Mouse (Mus musculus) midbrain, embryonic 10.5 days (tissue): ENCODE data around the gene Tsfm. TPM values are rescaled to one million over a fixed set of nuclear protein-coding genes. Genes with fewer than 3 reads are reported as not detected.

Experiments
- DNase-seq: peaks from one replicate; pipeline ENCODE4 v3.0.0-alpha.2; 2017; ENCODE audit warnings: low spot score
- H3K27ac ChIP-seq: fragments of 300-500 bp; sonication (generic); replicated peaks from 2 replicates; pipeline ENCODE4 v1.5.1; 2016; ENCODE audit warnings: mild to moderate bottlenecking
- H3K27me3 ChIP-seq: fragments of 300-500 bp; sonication (generic); 2 replicates; pipeline ENCODE4 v1.6.1; 2016; ENCODE audit warnings: low read depth, mild to moderate bottlenecking; ENCODE audit not compliant: poor library complexity, severe bottlenecking
- H3K36me3 ChIP-seq: fragments of 300-500 bp; sonication (generic); 2 replicates; pipeline ENCODE4 v1.6.1; 2016; ENCODE audit warnings: mild to moderate bottlenecking, moderate library complexity
- H3K4me1 ChIP-seq: fragments of 300-500 bp; sonication (generic); 2 replicates; pipeline ENCODE4 v1.6.1; 2016
- H3K4me3 ChIP-seq: fragments of 300-500 bp; sonication (generic); 2 replicates; pipeline ENCODE4 v1.5.1; 2016; ENCODE audit warnings: mild to moderate bottlenecking, moderate library complexity
- H3K9me3 ChIP-seq: fragments of 300-500 bp; sonication (generic); replicated peaks from 2 replicates; pipeline ENCODE4 v1.6.1; 2016; ENCODE audit warnings: mild to moderate bottlenecking
- WGBS: fragments of 180-500 bp; shearing (Covaris S2); methylation state at CpG from one replicate; pipeline ENCODE4 v1.1.7; 2016; 5-methylcytosine and 5-hydroxymethylcytosine counted together
- microRNA counts: library from miRNA; unstranded; fragments of <30 nt; microRNA quantifications from one replicate; lab custom pipeline; 2017
- microRNA-seq: library from miRNA; unstranded; fragments of <30 nt; microRNA quantifications from one replicate; pipeline ENCODE4, GENCODE M21; 2017
- polyA plus RNA-seq: library from polyadenylated mRNA; unstranded; fragments of >200 nt; fragmentation: Nextera tagmentation; extraction: Ambion mirVana; gene quantifications from 2 replicates; pipeline ENCODE4 v1.2.1, GENCODE M21; 2016

Gene Tsfm
- polyA plus RNA-seq, 1 experiment from 2014 or later = 107 TPM

- no peak for DNase-seq
- H3K4me1 ChIP-seq = peaks cover 58% of the 10 kb centered on the region
- H3K4me3 ChIP-seq = no peak overlapping the region
- no peak overlapping the region for H3K27ac ChIP-seq
- no peaks in the 10 kb centered on the region for H3K9me3 ChIP-seq
- 28% methylated on average over 4 of the region's 4 CpGs for WGBS
- peaks cover 33% of the 10 kb centered on the region for H3K27me3 ChIP-seq
- no peaks in the 10 kb centered on the region for H3K36me3 ChIP-seq
Observed at GRCm38 (mm10) chr10:126977076-126977475, 53.6 kb downstream of the Tsfm start.

DNA sequence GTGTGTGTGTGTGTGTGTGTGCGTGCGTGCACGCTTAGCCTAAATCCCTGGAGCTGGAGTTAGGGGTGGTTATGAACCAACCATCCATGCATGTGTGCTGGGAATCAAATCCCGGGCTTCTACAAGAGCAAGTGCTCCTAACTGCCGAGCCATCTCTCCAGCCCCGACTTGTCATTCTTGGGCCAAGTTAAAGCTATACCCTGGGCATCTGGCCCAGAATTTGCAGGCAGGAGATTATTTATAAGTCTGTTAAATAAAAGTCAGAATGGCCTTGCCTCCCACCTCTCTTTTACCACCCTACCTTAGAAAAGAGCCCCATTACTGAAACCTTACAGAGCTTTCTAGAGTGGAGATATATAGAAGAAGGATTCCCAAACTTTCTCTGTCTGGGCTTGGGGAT, 54.9 kb downstream of the Tsfm start:
- peaks cover 33% of the 10 kb centered on the region for H3K27me3 ChIP-seq
- no peaks in the 10 kb centered on the region for H3K36me3 ChIP-seq
- H3K4me3 ChIP-seq = no peak overlapping the region
- no peak overlapping the region for H3K27ac ChIP-seq
- H3K4me1 ChIP-seq = peaks cover 58% of the 10 kb centered on the region
- WGBS = 87% methylated on average over 6 of the region's 6 CpGs
- no peaks in the 10 kb centered on the region for H3K9me3 ChIP-seq
- no peak for DNase-seq

DNA sequence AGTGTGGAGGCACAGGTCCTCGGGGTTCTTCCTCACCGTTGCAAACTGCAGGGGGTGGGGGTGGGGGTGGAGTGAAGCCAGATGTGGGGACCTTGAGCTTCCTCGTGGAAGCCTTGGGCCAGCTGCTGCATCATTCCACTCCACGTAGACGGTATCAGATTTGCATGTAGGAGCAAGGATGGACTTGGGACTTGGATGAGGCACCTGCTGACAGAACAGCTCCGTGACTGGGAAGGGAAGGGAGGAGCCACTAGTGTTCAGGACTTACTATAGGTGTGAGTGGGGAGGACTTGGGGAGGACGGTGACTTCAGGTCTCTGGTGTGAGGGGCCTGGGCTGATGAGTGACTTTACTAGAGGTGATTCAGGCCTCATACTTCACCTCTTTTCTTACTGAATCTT, 57.7 kb downstream of the Tsfm start:
- H3K4me3 ChIP-seq = no peak overlapping the region
- 30% methylated on average over 7 of the region's 7 CpGs for WGBS
- peak overlapping the region; percentile 87 for H3K27ac ChIP-seq
- no peaks in the 10 kb centered on the region for H3K36me3 ChIP-seq
- peaks cover 52% of the 10 kb centered on the region for H3K4me1 ChIP-seq
- no peaks in the 10 kb centered on the region for H3K9me3 ChIP-seq
- H3K27me3 ChIP-seq = peaks cover 33% of the 10 kb centered on the region
- DNase-seq = no peak

DNA sequence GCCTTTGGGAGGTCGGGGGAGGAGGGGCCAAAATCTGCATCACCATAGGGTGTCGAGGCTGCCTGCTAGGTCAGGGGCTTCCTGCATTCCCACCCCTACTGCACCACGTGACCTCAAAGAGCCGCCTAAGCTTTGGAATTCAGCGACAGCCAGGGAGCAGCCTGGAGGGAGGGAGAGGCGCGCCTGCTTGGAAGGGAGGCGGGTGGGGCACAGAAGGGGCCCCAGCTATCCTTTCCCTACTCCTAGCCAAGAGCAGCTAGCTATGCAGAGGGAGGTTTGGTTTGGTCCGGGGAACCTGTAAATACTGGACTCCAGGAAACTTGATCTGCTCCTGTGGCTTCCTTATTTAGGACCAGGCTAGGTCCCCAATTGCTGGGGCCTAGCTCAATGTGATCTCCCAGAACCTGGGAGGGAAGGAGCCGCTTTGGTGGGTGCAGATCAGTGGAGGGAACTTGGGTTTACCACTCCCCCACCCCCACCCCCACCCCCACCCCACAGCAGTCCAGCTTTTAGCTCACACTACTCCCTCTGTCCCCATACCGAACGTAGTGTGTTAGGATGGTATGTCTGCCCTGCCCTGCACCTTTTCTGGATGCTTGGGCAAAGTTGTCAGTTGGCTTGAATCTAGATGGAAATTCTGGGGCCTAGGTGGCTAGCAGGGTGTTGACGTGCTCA, 58.5 kb downstream of the Tsfm start:
- Histone ChIP-seq H3K9me3 (no peaks in the 10 kb centered on the region), H3K4me1 (peaks cover 45% of the 10 kb centered on the region), H3K4me3 (peak overlapping the region; percentile 36), H3K27me3 (peaks cover 33% of the 10 kb centered on the region), H3K27ac (peak overlapping the region; percentile 87), H3K36me3 (no peaks in the 10 kb centered on the region)
- 6% methylated on average over 13 of the region's 13 CpGs for WGBS
- peak; percentile 92 for DNase-seq

GRCm38 (mm10) chr10:126971363-126972050, 59.1 kb downstream of the Tsfm start:
- peak overlapping the region; percentile 36 for H3K4me3 ChIP-seq
- H3K27ac ChIP-seq = peak overlapping the region; percentile 87
- H3K36me3 ChIP-seq = no peaks in the 10 kb centered on the region
- WGBS = 1% methylated on average over 12 of the region's 12 CpGs
- H3K27me3 ChIP-seq = peaks cover 31% of the 10 kb centered on the region
- no peaks in the 10 kb centered on the region for H3K9me3 ChIP-seq
- H3K4me1 ChIP-seq = peaks cover 39% of the 10 kb centered on the region
- DNase-seq = no peak

DNA sequence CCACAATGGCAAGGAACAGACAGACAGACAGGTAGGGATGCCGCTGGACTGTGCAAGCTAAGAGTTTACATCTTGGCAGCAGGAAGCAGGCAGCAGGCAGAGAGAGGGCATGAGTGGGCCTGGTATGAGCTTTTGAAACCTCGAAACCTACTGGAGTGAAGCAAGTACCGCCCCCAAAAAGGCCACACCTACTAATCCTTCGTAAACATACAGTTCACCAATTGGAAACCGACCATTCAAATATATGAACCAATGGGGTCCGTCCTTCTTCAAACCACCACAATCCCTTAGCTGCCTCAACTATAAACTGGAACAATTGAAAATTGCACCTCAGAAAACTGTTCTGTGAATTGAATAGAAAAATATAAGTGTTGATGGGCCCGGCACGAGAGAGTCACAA, 66.8 kb downstream of the Tsfm start:
- H3K4me3 ChIP-seq = no peak overlapping the region
- no peaks in the 10 kb centered on the region for H3K9me3 ChIP-seq
- H3K4me1 ChIP-seq = peaks cover 29% of the 10 kb centered on the region
- H3K27me3 ChIP-seq = peaks cover 27% of the 10 kb centered on the region
- no peaks in the 10 kb centered on the region for H3K36me3 ChIP-seq
- WGBS = 84% methylated on average over 8 of the region's 8 CpGs
- DNase-seq = no peak
- no peak overlapping the region for H3K27ac ChIP-seq

DNA sequence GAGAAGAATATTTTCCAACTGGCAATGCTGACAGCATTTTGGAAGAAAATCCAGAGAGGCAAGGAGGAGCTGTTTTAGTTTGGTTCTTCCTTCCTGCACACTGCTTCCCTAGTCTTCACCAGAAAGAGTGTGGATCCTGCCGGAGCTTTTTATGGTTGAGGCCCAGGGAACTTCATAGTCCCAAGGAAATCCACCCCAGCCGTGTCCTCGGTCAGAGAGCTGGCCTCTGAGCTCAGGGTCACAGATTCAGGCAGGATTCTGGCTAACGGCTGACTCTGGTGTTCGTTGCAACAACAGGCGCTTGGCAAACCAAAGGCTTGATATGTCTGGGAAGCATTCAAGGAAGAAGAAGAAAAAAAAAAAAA, 67.7 kb downstream of the Tsfm start:
- no peaks in the 10 kb centered on the region for H3K9me3 ChIP-seq
- no peaks in the 10 kb centered on the region for H3K36me3 ChIP-seq
- no peak for DNase-seq
- H3K4me1 ChIP-seq = peaks cover 33% of the 10 kb centered on the region
- peaks cover 32% of the 10 kb centered on the region for H3K27me3 ChIP-seq
- no peak overlapping the region for H3K4me3 ChIP-seq
- WGBS = 44% methylated on average over 6 of the region's 6 CpGs
- H3K27ac ChIP-seq = 0 out of 2 replicates have a peak overlapping the region, but pooled peaks have one; percentile 77

GRCm38 (mm10) chr10:126962271-126962965, 68.2 kb downstream of the Tsfm start:
- Histone ChIP-seq H3K4me3 (no peak overlapping the region; the same call in 1 of the 2 replicates), H3K4me1 (peaks cover 39% of the 10 kb centered on the region), H3K36me3 (no peaks in the 10 kb centered on the region), H3K27ac (peak overlapping the region; percentile 77), H3K27me3 (peaks cover 32% of the 10 kb centered on the region), H3K9me3 (no peaks in the 10 kb centered on the region)
- peak; percentile 66 for DNase-seq
- 27% methylated on average over 15 of the region's 15 CpGs for WGBS

DNA sequence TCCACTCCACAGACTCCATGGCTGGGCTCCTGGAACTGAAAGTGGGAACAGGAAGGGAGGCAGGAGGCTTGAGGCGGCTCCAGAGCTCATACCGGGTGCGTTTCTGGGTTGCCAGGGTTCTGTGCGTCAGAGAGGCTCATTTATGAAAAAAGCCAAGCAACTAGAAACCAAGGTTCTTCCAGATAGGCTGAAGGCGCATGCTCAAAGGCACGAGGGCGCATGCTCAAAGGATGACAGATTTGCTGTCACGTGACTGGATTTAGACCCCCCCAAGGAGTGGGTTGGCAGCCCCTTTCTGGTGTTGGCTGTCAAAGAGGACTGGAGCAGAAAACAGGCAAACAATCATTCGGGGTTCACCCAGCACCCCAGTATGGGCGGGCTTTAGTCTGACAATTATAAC, 68.9 kb downstream of the Tsfm start:
- no peak for DNase-seq
- H3K4me3 ChIP-seq = no peak overlapping the region; the same call in 1 of the 2 replicates
- 68% methylated on average over 10 of the region's 10 CpGs for WGBS

More for the DNA sequence above, 68.9 kb downstream of the Tsfm start:
- Histone ChIP-seq H3K27ac (peak overlapping the region; percentile 77), H3K36me3 (no peaks in the 10 kb centered on the region), H3K4me1 (peaks cover 45% of the 10 kb centered on the region), H3K27me3 (peaks cover 34% of the 10 kb centered on the region), H3K9me3 (no peaks in the 10 kb centered on the region)

MicroRNA genes within 50 kb of the gene (microRNA counts, 519-probe panel; counts per million panel counts)
- not detected for microRNA mmu-miR-26a (lab: Ali Mortazavi, UCI)
- not detected for microRNA mmu-miR-546 (lab: Ali Mortazavi, UCI)

Small RNA genes within 50 kb of the gene (microRNA-seq; reads per million reads assigned to microRNA genes)
- 29.9 reads per million, percentile 36 among the genes with 10 or more reads in this experiment for gene Mir26a-2
- not detected for gene Mir546

Other genes starting within 250 kb of the Tsfm start
- gene Atp23, start 129.5 kb downstream of the Tsfm start, polyA plus RNA-seq = 16.9 and 17.7 TPM in 2 replicates
- 36.8 and 39.3 TPM in 2 replicates for gene Ctdsp2, start 52.1 kb downstream of the Tsfm start, polyA plus RNA-seq
- gene Avil, start 30.1 kb downstream of the Tsfm start, polyA plus RNA-seq = 0.36 and 2.2 TPM in 2 replicates
- 54.3 and 56.7 TPM in 2 replicates for gene Mettl1, start 10.6 kb upstream of the Tsfm start, polyA plus RNA-seq
- 0.19 and 0.26 TPM in 2 replicates for gene Eef1akmt3, start 10.7 kb upstream of the Tsfm start, polyA plus RNA-seq
- 0.07 and 0.22 TPM in 2 replicates for gene Cyp27b1, start 17.4 kb upstream of the Tsfm start, polyA plus RNA-seq
- 1.3 and 1.7 TPM in 2 replicates for gene March9, start 29.3 kb upstream of the Tsfm start, polyA plus RNA-seq
- 2,811 and 2,916 TPM in 2 replicates for gene Cdk4, start 32.7 kb upstream of the Tsfm start, polyA plus RNA-seq
- 197 and 208 TPM in 2 replicates for gene Tspan31, start 39.4 kb upstream of the Tsfm start, polyA plus RNA-seq
- gene Agap2, start 44.4 kb upstream of the Tsfm start, polyA plus RNA-seq = 0.10 and 0.19 TPM in 2 replicates
- 62.3 and 83.0 TPM in 2 replicates for gene Os9, start 90.3 kb upstream of the Tsfm start, polyA plus RNA-seq
- 4.9 and 6.1 TPM in 2 replicates for gene B4galnt1, start 134.4 kb upstream of the Tsfm start, polyA plus RNA-seq
- 0.87 and 1.4 TPM in 2 replicates for gene Slc26a10, start 149.8 kb upstream of the Tsfm start, polyA plus RNA-seq
- gene Arhgef25, start 159.2 kb upstream of the Tsfm start, polyA plus RNA-seq = 24.8 and 28.7 TPM in 2 replicates
- 119 and 142 TPM in 2 replicates for gene Dtx3, start 164.9 kb upstream of the Tsfm start, polyA plus RNA-seq
- gene Pip4k2c, start 180.7 kb upstream of the Tsfm start, polyA plus RNA-seq = 16.5 and 18.1 TPM in 2 replicates
- gene Kif5a, start 232.5 kb upstream of the Tsfm start, polyA plus RNA-seq = 14.9 and 29.4 TPM in 2 replicates
- gene Dctn2, start 235.5 kb upstream of the Tsfm start, polyA plus RNA-seq = 212 and 239 TPM in 2 replicates